Mouse (Mus musculus): ENCODE results near the gene Skap1. TPM values are rescaled to one million over a fixed set of nuclear protein-coding genes. Genes with fewer than 3 reads are reported as not detected.
"Not testable (repeated sequence)": the region's sequence is repeated elsewhere in the genome, so short reads cannot be mapped to it uniquely, and the experiment has no call there.

Gene Skap1
- polyA plus RNA-seq, 1 experiment from 2014 or later = 0.87 TPM

GRCm38 (mm10) chr11:96776068-96776467 is 311.7 kb downstream of the Skap1 start:
- Histone ChIP-seq H3K4me2 (ENCODE audit: low read length) (peak overlapping the region; percentile 60), H3K36me3 (ENCODE audit: control insufficient read depth, insufficient read depth, low read length) (peaks cover 31% of the 10 kb centered on the region), H3K27me3 (replicated peaks; ENCODE audit: control insufficient read depth, insufficient read depth, low read length) (no peaks in the 10 kb centered on the region), H3K4me3 (ENCODE audit: low read depth, low read length) (0 out of 2 replicates have a peak overlapping the region, but pooled peaks have one; percentile 62), H3K4me1 (replicated peaks; ENCODE audit: control insufficient read depth, insufficient read depth, low read length) (no peaks in the 10 kb centered on the region; the same call in 1 of the 2 replicates), H3K9me3 (ENCODE audit: control insufficient read depth, low read length) (no peaks in the 10 kb centered on the region), H3K27ac (ENCODE audit: low read depth) (no peak overlapping the region), H3K9ac (ENCODE audit: low read length) (no peak overlapping the region; the same call in 1 of the 2 replicates)
- DNase-seq (ENCODE audit: low spot score) (no peak), ATAC-seq (replicated peaks; ENCODE audit: low FRiP score, low TSS enrichment, low read depth) (no peak)
- WGBS = 43% methylated on average over 3 of the region's 3 CpGs

DNA sequence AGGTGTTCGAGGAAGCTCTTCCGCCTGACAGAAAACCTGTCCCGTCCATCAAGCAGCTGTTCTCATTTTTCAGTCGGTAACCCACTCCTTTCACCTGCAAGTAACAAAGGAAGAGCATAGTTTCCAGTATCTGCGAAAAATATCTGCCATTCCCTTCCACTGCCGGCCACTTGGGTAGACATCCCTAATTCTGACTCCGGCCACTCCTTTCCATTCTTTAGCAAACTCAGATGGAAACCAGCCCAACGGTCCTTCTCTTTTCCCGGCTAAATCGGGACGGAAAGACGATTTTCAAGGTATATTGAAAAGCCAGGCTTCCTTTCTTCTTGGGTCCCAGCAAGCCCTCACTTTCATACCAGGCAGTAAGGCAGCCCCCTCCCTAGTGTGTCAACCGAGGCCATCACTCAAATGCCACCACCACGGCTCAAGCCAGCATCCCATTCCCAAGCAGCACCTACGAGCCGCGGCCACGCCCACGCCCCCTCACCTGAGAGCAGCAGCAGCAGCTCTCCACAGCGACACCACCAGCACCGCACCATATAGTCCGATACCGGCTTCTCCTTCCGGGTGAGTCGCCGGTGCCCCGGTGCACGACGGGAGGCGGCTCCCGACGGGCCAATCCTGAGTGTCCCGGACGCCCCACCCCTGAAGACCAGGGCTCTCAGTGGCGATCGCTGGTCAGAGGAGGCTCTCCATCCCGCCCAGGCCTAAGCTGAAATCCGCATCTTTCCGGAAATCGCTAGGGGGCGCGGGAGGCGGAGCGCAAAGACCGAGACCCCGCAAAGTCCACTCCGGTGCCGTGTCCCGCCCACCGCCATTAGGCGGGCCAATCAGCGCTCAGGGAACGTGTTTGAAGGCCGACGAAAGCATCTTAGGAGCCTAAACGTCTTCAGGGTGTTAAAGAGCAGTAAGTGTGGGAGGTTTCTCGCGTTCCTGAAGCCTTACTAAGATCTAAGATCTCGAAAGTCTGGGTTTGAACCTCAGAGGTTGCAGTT is 312.9 kb downstream of the Skap1 start, which contains the start of gene Snx11:
Snx11 (minus strand) TSS at position 592 of the 995 bp plus-strand sequence.
- ATAC-seq (replicated peaks; ENCODE audit: low FRiP score, low TSS enrichment, low read depth) (peak; percentile 100), DNase-seq (ENCODE audit: low spot score) (peak; percentile 97)
- Histone ChIP-seq H3K4me3 (ENCODE audit: low read depth, low read length) (peak within 1 kb of the TSS; percentile 62), H3K27me3 (replicated peaks; ENCODE audit: control insufficient read depth, insufficient read depth, low read length) (no peaks in the 10 kb centered on the region), H3K9me3 (ENCODE audit: control insufficient read depth, low read length) (no peaks in the 10 kb centered on the region), H3K4me1 (replicated peaks; ENCODE audit: control insufficient read depth, insufficient read depth, low read length) (no peaks in the 10 kb centered on the region; the same call in 1 of the 2 replicates), H3K36me3 (ENCODE audit: control insufficient read depth, insufficient read depth, low read length) (peaks cover 21% of the 10 kb centered on the region), H3K4me2 (ENCODE audit: low read length) (peak within 1 kb of the TSS; percentile 60), H3K9ac (ENCODE audit: low read length) (peak within 1 kb of the TSS; percentile 51), H3K27ac (ENCODE audit: low read depth) (peak within 1 kb of the TSS; percentile 28; the same call in 1 of the 2 replicates)
- WGBS = 1% methylated on average over 59 of the region's 59 CpGs

GRCm38 (mm10) chr11:96778061-96778627 is 313.8 kb downstream of the Skap1 start:
- H3K4me3 ChIP-seq (ENCODE audit: low read depth, low read length) = peak overlapping the region; percentile 62
- peak overlapping the region; percentile 28; the same call in 1 of the 2 replicates for H3K27ac ChIP-seq (ENCODE audit: low read depth)
- ATAC-seq (replicated peaks; ENCODE audit: low FRiP score, low TSS enrichment, low read depth); H3K27me3 ChIP-seq (replicated peaks; ENCODE audit: control insufficient read depth, insufficient read depth, low read length); H3K9me3 ChIP-seq (ENCODE audit: control insufficient read depth, low read length); H3K4me1 ChIP-seq (replicated peaks; ENCODE audit: control insufficient read depth, insufficient read depth, low read length); DNase-seq (ENCODE audit: low spot score): not testable (repeated sequence)
- peaks cover 12% of the 10 kb centered on the region; the same call in 1 of the 2 replicates for H3K36me3 ChIP-seq (ENCODE audit: control insufficient read depth, insufficient read depth, low read length)
- H3K4me2 ChIP-seq (ENCODE audit: low read length) = peak overlapping the region; percentile 60
- WGBS = 69% methylated on average over 10 of the region's 10 CpGs
- H3K9ac ChIP-seq (ENCODE audit: low read length) = peak overlapping the region; percentile 29; the same call in 1 of the 2 replicates

DNA sequence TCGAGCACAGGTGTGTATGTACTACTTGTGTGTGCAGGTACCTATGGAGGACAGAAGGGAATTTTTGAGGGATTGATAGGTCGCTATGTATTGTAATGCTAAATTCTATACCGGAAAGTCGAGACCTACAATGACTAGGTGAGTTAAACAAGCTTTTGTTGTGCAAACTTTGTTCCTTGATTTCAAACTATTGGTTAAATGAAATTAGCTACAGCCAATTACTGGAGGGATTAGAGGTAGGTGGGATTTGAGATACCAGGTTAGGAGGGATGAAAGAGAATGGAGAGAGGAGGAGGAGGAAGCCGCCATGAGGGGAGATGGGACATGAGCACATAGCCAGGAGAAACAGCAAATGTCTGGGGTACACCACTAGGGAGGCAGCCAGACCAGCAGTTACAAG is 315.9 kb downstream of the Skap1 start:
- Histone ChIP-seq H3K4me2 (ENCODE audit: low read length) (no peak overlapping the region), H3K4me3 (ENCODE audit: low read depth, low read length) (no peak overlapping the region), H3K27me3 (replicated peaks; ENCODE audit: control insufficient read depth, insufficient read depth, low read length) (no peaks in the 10 kb centered on the region), H3K27ac (ENCODE audit: low read depth) (no peak overlapping the region), H3K36me3 (ENCODE audit: control insufficient read depth, insufficient read depth, low read length) (no peaks in the 10 kb centered on the region), H3K9ac (ENCODE audit: low read length) (no peak overlapping the region), H3K4me1 (replicated peaks; ENCODE audit: control insufficient read depth, insufficient read depth, low read length) (no peaks in the 10 kb centered on the region; the same call in 1 of the 2 replicates), H3K9me3 (ENCODE audit: control insufficient read depth, low read length) (no peaks in the 10 kb centered on the region)
- ATAC-seq (replicated peaks; ENCODE audit: low FRiP score, low TSS enrichment, low read depth) (no peak), DNase-seq (ENCODE audit: low spot score) (no peak)
- WGBS = 78% methylated on average over 5 of the region's 5 CpGs

- Histone ChIP-seq H3K36me3 (ENCODE audit: control insufficient read depth, insufficient read depth, low read length) (no peaks in the 10 kb centered on the region), H3K4me3 (ENCODE audit: low read depth, low read length) (no peak overlapping the region), H3K4me1 (replicated peaks; ENCODE audit: control insufficient read depth, insufficient read depth, low read length) (no peaks in the 10 kb centered on the region; the same call in 1 of the 2 replicates), H3K9me3 (ENCODE audit: control insufficient read depth, low read length) (no peaks in the 10 kb centered on the region), H3K27me3 (replicated peaks; ENCODE audit: control insufficient read depth, insufficient read depth, low read length) (no peaks in the 10 kb centered on the region), H3K9ac (ENCODE audit: low read length) (no peak overlapping the region), H3K4me2 (ENCODE audit: low read length) (no peak overlapping the region), H3K27ac (ENCODE audit: low read depth) (no peak overlapping the region)
- ATAC-seq (replicated peaks; ENCODE audit: low FRiP score, low TSS enrichment, low read depth) (no peak), DNase-seq (ENCODE audit: low spot score) (no peak)
- 73% methylated on average over 2 of the region's 2 CpGs for WGBS
Measured at GRCm38 (mm10) chr11:96781425-96781824, 317.0 kb downstream of the Skap1 start.

DNA sequence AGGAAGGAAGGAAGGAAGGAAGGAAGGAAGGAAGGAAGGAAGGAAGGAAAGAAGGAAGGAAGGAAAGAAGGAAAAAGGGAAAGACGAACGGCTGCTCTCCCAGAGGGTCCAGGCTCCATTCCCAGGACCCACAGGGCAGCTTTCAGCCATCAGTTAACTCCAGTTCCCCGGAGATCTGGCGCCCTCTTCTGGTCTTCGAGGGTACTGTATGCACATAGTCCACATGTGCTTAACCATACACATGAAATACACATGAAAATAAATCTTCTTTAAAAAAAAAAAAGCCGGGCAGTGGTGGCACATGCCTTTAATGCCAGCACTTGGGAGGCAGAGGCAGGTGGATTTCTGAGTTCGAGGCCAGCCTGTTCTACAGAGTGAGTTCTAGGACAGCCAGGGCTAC is 320.5 kb downstream of the Skap1 start:
- H3K4me1 ChIP-seq (replicated peaks; ENCODE audit: control insufficient read depth, insufficient read depth, low read length); H3K4me3 ChIP-seq (ENCODE audit: low read depth, low read length); H3K4me2 ChIP-seq (ENCODE audit: low read length); H3K27ac ChIP-seq (ENCODE audit: low read depth); H3K27me3 ChIP-seq (replicated peaks; ENCODE audit: control insufficient read depth, insufficient read depth, low read length); H3K9ac ChIP-seq (ENCODE audit: low read length); H3K36me3 ChIP-seq (ENCODE audit: control insufficient read depth, insufficient read depth, low read length); H3K9me3 ChIP-seq (ENCODE audit: control insufficient read depth, low read length); ATAC-seq (replicated peaks; ENCODE audit: low FRiP score, low TSS enrichment, low read depth): not testable (repeated sequence)
- 14% methylated on average over 7 of the region's 7 CpGs for WGBS
- DNase-seq (ENCODE audit: low spot score) = peak; percentile 89

DNA sequence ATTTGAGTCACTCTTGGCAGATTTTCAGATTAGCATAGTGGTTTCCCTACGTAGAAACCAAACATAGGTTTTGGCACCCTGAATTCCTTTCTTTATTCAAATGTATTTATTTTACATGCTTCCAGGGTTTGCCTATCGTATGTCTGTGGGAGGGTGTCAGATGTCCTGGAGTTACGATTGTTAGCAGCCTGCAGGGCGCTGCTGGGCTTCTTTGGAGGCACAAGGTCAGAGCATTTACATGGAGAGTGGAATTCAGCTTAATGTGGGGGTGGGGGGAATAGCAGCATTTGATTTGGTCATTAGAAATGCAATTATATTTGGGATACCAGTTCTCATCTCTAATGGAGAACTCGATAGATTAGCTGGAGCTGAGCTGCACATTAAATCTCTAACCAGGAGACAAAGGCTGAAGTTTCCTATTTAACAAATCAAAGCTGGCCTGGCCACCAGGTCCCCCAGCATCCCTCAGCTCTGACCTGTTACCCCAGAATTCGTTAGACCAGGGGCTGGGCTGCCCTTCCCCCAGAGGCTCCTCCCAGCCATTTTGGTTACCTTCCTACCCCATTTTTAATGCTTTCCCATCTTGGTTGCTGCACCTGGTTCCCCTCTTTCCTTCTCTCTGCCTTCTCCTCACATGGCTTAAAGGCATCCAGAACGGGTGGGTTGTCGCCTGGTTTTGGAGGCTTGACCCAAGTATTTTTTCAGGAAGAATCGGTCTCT is 322.5 kb downstream of the Skap1 start:
- no peak overlapping the region for H3K27ac ChIP-seq (ENCODE audit: low read depth)
- H3K27me3 ChIP-seq (replicated peaks; ENCODE audit: control insufficient read depth, insufficient read depth, low read length) = no peaks in the 10 kb centered on the region
- ATAC-seq (replicated peaks; ENCODE audit: low FRiP score, low TSS enrichment, low read depth) (no peak), DNase-seq (ENCODE audit: low spot score) (no peak)
- no peaks in the 10 kb centered on the region for H3K9me3 ChIP-seq (ENCODE audit: control insufficient read depth, low read length)
- H3K4me2 ChIP-seq (ENCODE audit: low read length) = no peak overlapping the region
- 33% methylated on average over 9 of the region's 9 CpGs for WGBS
- H3K4me3 ChIP-seq (ENCODE audit: low read depth, low read length) = no peak overlapping the region
- H3K9ac ChIP-seq (ENCODE audit: low read length) = no peak overlapping the region
- 0 out of 2 replicates have a peak, but pooled peaks cover 8% of the 10 kb centered on the region for H3K36me3 ChIP-seq (ENCODE audit: control insufficient read depth, insufficient read depth, low read length)
- peaks cover 18% of the 10 kb centered on the region for H3K4me1 ChIP-seq (replicated peaks; ENCODE audit: control insufficient read depth, insufficient read depth, low read length)
